Mouse (Mus musculus) CD8-positive naive resting alpha-beta T cell, adult 2 months (primary cell): ENCODE results near the gene Iqcc.

Experiments used
- DNase-seq, 2 experiments: peaks; one replicate each; pipeline ENCODE4 v3.0.0; 2022; ENCODE audit warnings: low read depth in 2 of 2, low spot score in 2 of 2

Gene Iqcc

DNA sequence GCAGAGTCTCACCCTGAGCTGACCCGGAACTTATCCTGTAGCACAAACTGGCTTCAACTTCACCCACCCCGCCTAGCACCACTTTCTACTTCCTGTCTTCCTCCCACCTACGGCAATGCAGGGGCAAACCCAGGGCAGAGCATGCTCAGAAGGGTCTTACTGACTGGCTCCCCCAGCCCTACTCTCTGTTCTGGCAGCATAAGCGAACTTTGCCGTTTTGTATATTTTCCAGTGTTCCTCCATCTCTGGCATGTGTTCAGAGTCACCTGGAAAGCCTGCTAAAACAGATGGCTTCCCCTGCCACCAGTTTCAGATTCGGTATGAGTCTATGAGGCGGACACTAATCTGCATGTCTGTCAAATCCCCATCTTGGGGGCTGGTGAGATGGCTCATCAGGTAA, 38.6 kb downstream of the Iqcc start:
- no peak for DNase-seq

DNA sequence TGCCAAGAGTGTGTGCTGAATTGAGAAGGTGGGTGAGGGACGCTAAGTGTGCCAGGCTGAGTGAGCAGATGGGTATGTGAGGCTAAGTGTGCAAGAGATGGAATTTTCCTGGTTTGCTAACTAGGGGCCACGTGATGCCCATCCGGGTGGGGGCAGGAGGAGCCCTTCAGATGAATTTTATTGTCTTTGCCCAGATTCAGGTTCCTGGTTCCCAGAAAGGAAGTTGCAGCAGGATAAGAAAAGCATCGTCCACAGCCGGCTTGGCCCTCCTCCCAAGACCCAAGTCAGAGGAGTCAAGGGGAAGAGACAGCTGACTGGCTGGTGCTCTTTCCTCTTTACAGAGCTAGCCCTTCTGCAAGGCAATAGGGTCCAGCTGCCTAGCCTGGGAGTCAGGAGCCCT, 40.4 kb downstream of the Iqcc start, which contains the start of gene Fam167b:
Gene Fam167b (minus strand): TSS at position 84 of the 400 bp plus-strand sequence.
- DNase-seq, result no peak

DNA sequence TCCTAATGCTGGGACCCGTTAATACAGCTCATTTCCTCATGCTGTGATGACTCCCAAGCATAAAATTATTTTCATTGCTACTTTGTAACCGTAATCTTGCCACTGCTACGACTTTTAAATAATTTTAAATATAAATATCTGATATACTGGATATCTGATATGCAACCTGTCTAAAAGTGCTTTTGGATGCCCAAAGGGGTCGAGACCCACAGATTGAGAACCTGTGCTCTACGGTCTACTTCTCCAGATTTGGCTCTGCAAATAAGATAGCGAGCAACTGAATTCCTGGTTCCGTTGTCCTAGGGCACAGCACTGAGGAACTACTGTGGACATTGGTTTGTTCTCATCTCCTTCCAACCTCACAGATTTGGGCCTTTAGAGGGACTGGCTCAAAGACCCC, 41.2 kb downstream of the Iqcc start:
- DNase-seq, result no peak

DNA sequence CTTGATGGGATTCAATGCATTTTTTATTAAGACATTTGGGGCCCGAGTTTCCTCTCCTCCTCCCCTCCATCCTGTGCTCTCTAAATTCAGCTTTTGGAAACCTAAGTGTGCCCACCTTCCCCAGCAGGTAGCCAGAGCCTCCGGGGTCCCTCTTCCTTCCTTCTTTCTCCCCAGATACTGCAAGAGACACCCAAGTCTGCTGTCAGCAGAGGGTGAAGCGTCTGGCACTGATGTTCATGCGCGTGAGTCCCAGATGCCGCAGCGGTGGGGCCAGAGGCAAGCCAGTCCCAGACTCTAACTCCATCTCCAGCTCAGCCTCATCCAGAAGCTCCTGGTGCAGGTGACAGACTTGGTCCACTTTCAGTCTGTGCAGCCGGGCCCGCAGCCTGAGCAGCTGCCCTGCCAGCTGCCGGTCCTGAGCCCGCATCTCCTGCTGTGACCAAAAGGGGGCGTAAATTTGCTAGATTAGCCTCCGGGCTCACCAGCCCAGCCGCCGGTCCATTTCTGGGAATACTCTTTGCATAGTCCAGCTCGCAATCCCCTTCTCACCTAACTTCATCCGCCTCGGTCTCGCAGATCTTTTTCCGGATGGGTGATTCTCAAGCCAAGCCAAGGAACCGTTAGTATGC, 41.9 kb downstream of the Iqcc start:
- peak; percentile 49 to 61 for DNase-seq

DNA sequence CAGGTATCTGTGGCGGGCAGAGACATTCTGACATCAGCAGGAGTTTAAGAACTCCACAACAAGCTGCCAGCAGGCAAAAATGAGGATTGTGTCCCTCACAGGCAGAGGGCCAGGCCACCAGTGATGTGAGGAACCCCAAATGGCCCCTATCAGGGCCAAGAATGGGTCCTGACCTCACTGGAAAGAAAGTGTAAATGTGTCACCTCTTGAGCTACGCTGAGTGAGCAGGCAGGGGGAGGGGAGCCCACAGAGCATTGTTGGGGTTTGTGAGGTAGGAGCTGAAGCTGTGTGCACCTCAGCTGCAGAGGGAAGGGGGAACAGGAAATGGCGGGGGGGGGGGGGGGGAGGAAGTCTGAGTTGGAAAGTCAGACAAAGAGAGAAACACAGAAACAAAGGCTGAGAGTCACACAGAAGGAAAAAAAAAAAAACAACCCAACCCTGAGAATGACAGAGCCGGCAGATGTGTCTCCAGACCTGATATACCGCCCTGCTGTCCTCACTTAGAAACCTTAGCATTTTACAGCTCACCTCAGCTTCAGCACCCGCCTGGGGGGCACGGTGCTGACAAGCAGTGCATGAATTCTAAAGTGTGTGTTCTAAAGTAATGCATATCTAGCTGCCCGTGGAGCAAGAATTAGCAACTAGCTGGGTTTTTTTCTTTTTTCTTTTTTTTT, 43.6 kb downstream of the Iqcc start:
- DNase-seq, result peak; percentile 82 to 91

DNA sequence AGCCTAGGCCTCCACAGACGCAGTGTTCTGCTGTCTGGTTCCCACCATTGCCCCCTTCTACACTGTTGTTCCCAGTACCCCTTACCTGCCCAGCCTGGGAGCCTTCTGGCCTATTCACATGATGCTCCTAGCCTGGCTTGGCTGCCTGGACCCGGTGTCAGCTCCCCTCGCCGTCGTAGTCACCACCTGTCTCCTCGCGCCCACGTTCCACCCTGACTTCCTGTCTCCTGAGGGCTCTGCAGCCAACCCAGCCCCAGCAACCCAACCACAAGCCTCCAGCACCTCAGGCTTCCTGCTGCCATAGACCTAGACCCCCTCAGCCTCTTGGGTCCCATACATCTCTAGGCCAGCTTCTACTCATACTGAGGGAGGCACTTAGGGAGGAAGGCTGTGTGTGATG, 45.5 kb downstream of the Iqcc start, which contains the start of gene Lck:
Gene Lck (minus strand): TSS at position 212 of the 400 bp plus-strand sequence.
- peak; percentile 69 to 71 for DNase-seq

DNA sequence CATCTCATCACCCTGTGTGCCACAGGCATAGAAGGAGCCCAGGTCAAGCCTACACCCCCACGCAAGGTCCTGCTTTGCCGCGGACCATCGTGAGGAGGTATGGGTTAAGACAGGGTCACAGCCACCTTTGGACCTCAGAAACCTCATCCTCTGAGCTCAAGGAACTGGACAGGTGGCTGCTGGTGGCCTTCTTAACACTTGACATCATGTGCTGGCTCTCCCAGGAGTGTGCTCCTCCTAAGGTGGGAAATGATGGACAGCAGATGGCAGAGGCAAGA, 45.9 kb downstream of the Iqcc start:
- DNase-seq, result no peak

DNA sequence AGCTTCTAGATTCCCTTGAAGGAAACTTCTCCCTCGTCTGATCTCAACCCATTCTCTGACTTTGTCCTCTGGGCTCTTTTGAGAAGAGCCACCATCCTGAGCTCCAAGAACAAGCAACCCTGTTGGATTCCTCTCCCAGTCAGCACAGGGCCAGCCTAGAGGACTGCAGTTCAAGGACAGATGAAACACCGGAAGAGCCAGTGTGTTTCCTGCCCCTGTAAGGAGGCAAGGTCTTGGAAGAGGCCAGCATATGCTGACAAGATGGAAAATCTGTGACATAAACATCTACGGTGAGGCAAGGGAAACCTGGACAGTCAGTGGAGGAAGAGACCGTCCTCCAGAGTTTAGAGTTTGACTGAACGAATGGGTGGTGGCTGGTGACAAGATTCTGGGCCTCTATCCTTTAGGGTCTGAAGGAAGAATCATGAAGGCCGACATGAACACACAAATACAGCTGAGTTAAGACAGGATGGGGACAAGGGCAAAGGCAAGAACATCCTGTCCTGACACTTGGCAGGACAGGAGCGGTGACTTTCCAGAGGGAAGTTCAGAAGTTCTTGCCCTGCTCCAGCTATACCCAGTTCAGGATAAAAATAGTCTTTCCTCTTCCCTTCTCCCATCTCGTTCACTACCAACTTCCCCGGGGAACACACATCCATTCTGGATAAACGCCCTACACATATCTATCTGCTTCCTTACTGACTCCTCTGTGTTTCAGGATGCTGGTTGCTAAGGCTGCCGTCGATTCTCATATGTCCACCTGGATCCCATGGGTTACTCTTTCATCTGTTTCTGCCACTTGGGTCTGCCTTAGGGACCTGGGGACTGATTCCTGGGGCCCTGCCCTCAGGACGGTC, 46.4 kb downstream of the Iqcc start:
- DNase-seq, result no peak

DNA sequence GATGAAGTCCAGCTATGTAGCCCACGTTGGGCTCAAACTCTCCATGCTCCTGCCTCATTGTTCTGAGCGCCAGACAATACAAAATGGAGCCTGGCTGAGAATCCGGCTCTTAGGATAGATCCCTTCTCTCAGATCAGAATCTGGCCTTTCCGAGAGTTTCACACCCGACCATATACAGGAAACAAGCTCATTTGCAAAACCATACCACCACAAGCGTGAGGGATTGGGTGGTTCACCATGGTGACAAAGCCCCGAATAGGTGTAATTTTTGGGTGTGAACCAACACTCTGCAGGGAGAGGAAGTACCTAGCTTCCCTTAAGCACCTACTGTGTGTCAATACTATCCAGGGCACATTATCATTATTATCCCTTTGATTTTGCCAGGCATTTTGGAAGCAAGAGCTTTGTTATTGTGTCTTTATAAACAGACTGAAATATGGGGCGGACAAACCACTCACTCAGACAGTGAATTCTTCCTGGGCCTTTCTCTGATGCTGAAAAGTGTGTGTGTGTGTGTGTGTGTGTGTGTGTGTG, 47.3 kb downstream of the Iqcc start:
- no peak for DNase-seq

DNA sequence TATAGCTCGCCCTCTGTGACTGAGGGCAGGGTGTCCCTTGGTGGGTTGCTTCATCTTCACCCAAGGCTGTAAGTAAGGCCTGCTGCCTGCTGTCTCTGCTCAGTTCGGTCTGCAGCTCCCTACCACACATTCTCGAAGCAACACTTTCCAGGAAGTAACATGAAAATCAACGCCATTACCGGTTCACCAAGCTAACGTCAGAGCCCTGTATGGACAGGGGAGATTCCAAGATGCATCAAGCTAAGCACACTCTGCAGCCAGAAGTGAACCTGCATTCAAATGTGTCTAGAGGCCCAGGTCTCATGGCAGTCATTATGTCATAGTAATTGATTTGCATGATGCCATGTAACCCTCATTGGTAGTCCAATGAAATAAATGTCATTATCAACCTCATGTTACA, 48.9 kb downstream of the Iqcc start:
- DNase-seq, result peak; percentile 42 to 52

DNA sequence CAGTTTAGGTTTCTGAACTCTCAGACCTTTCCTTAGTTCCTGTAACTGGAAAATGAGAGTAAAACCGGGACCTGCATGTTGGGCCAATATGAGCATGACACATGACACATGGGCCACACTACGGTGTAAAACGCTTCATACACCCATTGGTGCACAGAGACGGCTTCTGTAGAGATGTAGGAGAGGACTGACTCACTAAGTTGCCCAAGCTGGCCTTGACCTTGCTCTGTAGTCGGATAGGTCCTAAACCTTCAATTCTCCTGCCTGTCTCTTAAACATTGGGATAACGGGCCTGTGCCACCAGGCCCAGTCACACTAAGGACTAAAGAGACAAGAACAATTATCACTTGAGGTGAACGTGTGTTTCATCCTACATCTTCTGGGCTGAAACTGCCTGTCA, 50.5 kb downstream of the Iqcc start:
- DNase-seq, result no peak

DNA sequence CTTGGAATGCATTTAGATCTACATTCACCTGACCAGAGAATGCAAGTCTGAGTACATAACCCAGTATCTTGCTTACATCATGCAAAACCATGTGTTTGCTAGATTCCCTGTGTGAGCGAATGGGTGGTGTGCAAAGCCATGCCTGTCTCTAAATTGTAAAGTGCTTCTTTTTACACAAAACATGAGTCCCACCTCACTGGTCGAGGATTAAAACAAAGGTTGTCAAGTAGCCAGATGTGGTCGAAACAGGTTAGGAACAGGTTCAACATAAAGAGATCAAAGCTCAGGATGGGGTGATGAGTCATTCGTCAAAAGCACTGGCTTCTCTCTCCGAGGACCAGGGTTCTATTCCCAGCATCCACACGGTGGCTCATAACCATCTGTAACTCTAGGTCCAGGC, 53.8 kb downstream of the Iqcc start:
- DNase-seq, result no peak
